Mouse (Mus musculus): ENCODE data around the gene Hoxc6.

The Hoxc6 gene

DNA sequence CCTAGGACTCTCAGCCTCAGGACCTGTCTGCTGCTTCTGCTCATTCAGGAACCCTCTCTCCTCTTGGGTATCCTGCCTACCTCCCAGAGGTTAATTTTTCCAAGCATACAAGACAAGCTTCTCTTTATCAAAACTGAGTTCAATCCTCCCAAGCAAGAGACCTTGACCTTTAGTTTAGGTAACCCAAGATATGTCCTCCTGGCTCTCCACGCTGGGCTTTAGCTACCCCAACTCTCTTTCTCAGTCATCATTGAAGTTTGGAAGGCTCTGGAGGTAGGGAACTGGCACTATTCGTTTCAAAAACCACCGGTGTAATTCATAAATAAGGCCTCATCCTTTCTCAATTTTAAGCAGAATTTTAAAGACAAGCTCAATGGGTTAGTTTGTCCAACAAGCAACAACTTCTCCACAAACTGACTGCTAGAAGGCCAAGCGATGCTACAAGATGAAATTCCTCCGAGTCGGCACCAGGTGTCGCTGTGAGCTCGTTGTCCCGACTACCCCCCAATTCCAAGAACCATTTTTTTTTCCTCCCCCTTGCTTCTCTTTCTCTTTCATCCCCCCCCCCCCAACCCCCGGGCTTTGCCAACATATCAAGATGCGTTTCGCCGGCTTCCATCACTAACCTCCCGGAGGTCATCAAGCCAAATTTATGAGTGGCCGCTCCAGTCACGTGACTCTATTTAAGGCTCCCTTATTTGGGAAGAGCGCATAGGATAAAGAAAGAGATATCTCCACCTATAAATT lies 15.4 kb downstream of the Hoxc6 start:
- DNase-seq (ENCODE audit: low spot score in 2 of 2) = no peak

- no peak for DNase-seq (ENCODE audit: low spot score in 2 of 2)
Observed at GRCm38 (mm10) chr15:103014166-103015008, 16.3 kb downstream of the Hoxc6 start.

- DNase-seq (ENCODE audit: low spot score in 2 of 2) = no peak
Observed at GRCm38 (mm10) chr15:103015009-103015399, 16.9 kb downstream of the Hoxc6 start.

DNA sequence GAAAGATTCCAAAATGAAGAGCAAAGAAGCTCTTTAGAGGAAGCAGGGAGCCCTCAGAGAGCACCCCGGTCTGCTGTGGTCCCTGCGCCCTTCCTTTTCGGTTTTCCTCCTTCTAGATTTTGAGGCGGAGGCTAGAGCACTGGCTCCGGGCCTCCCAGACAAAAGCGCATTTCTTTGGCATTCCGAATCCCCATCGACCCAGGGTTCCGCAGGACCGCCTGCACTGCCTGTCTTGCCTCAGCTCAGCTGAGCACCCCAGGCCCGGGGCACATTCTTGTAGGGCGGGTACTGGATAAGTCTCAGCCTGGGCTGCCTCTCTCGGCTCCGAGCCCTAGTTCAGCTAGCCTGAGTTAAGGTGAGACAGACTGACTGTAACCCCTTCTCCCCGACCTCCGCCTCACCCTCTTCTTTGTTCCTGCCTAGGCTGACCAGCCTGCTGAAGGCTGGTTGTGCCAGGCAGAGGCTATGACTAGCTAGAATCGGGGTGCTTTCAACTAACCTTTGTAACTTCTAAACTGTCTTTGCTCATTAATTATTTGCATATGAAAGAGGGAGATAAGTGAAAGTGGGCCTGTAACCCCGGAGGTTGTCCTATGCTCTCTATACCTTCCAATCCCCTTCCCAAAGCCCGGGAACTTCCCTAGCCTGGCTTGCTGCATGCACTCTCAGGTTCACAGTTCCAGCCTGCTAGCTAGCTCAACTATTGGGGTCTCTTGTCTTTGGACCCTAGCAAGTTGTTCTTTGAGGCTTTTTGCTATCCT lies 17.5 kb downstream of the Hoxc6 start:
- no peak for DNase-seq (ENCODE audit: low spot score in 2 of 2)

- no peak for DNase-seq (ENCODE audit: low spot score in 2 of 2)
Observed at GRCm38 (mm10) chr15:103018636-103019035, 20.6 kb downstream of the Hoxc6 start, which contains the start of gene Hoxc4. Hoxc4 (plus strand) TSS chr15:103018934.

DNA sequence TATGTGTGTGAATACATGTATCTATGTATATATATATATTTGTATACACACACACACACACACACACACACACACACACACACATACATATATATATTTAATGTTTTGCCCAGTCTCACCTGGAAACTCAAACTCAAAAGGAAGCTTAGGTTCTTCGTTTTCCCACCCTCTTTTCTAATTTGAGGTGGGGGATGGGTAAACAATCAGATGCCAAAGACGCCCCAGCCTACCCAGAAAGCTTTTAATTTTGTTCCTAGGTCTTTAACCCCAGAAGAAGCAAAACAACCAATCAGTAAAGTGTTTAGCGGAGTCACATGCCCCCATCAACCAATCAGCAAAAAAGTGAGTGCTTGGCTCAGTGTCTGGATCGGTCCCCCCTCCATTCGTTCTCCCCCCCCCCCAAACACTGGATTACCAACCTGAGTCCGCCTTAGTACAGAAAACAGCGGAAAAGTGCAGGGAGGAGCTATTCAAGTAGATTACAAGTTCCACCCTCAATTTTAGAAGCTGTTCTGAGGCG lies 22.9 kb downstream of the Hoxc6 start:
- DNase-seq (ENCODE audit: low spot score in 2 of 2) = no peak

GRCm38 (mm10) chr15:103021544-103021943 lies 23.5 kb downstream of the Hoxc6 start:
- DNase-seq (ENCODE audit: low spot score in 2 of 2) = no peak

DNA sequence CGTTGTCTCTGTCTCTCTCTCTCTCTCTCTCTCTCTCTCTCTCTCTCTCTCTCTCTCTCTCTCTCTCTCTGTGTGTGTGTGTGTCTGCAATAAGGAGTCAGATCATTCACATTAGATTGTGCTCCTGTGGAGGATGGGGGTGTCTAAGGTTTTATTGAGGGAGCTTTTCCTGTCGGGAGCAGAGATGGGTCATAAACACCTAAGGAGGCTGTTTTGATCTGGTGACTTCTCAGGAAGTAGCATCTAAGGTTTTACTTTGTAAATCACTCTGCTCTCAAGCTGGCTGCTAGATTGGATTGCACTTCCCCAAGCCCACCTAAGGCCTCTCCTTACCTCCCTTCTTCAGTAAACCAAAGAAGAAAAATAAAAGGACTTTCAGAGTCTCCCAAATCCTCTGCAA lies 26.1 kb downstream of the Hoxc6 start:
- DNase-seq (ENCODE audit: low spot score in 2 of 2) = no peak

DNA sequence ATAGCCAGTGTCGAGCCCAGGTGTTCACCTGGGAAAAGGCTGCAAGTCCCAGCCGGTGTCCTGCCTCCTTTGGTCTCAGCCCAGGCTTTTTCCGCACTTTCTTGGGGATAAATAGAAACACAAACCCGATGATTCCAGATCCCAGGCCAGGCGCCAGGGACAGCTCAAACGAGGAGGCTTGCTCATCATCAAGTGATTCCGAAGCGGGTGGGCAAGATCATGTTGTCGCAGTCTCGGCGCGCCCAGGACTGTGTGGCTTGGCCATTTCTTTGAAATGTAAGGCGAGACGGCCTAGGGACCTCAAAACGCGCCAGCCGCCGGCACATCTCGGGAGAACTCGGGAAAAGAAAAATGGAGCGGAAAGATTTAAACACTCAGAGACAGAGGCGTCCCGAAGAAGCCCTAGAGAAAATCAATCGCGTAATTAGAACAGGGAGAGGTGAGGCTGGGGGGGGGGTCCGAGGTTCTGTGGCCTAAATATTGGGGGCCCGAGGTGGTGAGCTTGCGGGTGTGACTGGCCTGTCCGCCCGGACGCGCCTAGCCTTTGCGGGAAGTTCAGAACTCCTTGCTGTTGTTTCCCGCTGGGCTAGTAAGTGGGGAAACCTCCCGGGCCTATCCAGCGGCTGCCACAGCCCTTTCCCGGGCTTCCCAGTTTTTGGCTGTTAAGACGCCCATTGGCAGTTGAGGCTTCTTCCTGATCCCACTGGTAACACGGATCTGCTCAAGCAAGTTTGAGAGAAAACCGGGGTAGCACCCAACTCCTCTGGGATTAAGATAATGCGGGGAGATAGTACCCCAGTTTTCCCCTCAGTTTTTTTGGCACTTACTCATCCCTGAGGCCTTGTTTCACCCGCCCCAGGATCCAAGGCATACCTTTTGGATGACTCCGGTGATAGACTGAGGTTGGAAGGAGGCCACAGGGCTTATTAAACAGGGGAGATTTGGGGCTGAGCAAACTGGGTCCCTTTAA lies 29.5 kb downstream of the Hoxc6 start:
- DNase-seq (ENCODE audit: low spot score in 2 of 2) = no peak

- no peak for DNase-seq (ENCODE audit: low spot score in 2 of 2)
Observed at GRCm38 (mm10) chr15:103028916-103029512, 31.0 kb downstream of the Hoxc6 start.

DNA sequence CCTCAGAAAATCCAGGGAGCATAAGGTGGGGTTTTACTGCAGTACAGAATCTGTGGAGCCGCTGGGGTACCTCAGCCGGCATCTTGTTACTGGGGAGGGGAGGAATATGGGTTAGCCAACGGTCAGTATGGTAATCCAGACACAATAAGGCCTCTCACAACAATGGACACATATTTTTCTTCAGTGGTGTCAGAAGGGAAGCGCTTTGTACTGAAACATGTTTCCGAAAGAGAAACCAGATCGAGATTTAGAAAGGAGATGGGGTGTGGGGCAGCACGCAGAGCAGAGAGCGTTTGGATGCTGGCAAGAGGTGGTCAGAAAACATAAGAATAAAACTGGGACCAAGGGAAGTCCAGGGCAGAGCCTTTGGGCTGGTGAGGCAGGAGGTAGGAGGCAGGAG lies 32.1 kb downstream of the Hoxc6 start:
- no peak for DNase-seq (ENCODE audit: low spot score in 2 of 2)

DNA sequence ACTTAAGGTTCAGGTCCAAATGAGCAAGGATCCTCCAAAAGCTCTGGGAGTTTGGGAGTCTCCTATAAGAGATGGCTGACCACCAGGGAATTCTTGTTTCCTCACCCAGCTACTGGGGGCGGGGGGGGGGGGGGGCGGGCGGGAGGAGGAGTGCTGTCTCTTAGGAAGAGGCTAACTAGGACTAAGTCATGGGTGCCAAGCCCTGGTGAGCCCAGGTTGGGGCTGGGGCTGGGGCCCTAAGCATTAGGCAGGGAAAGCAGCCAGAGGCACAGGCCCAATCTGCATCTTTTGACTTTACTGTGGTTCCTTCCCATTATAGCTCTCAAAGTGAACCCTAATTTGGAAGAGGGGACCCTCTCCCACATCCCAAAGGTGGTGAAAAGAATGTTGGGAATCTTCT lies 34.1 kb downstream of the Hoxc6 start:
- DNase-seq (ENCODE audit: low spot score in 2 of 2) = no peak

- no peak for DNase-seq (ENCODE audit: low spot score in 2 of 2)
Observed at GRCm38 (mm10) chr15:103032646-103033575, 34.9 kb downstream of the Hoxc6 start.

- no peak for DNase-seq (ENCODE audit: low spot score in 2 of 2)
Observed at GRCm38 (mm10) chr15:103034043-103034806, 36.2 kb downstream of the Hoxc6 start.

GRCm38 (mm10) chr15:103034807-103035547 lies 36.9 kb downstream of the Hoxc6 start:
- DNase-seq (ENCODE audit: low spot score in 2 of 2) = no peak

GRCm38 (mm10) chr15:103035548-103035881 lies 37.5 kb downstream of the Hoxc6 start:
- DNase-seq (ENCODE audit: low spot score in 2 of 2) = no peak

DNA sequence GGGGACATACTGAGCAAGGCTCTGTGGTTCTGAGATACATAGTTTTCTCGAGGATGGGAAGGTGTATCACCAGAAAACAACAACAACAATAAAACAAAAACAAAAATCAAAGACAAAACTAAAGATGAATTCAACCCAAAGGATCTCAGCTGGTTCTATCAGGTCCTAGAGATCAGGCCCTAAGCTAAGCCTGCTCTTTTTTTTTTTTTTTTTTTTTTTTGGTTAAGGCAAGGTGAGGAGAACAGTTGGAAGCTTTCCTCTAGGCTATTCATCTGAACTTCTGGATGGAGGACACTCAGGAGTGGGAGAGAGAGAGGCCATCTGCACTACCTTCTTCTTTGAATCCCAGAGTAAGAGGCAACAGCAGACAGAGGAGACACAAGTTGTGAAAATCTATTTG lies 39.5 kb downstream of the Hoxc6 start:
- no peak for DNase-seq (ENCODE audit: low spot score in 2 of 2)

Measured in urinary bladder, postnatal 36 days (tissue).